7 mouse cellular contexts compared by ENCODE assay signal in the genomic region with DNA sequence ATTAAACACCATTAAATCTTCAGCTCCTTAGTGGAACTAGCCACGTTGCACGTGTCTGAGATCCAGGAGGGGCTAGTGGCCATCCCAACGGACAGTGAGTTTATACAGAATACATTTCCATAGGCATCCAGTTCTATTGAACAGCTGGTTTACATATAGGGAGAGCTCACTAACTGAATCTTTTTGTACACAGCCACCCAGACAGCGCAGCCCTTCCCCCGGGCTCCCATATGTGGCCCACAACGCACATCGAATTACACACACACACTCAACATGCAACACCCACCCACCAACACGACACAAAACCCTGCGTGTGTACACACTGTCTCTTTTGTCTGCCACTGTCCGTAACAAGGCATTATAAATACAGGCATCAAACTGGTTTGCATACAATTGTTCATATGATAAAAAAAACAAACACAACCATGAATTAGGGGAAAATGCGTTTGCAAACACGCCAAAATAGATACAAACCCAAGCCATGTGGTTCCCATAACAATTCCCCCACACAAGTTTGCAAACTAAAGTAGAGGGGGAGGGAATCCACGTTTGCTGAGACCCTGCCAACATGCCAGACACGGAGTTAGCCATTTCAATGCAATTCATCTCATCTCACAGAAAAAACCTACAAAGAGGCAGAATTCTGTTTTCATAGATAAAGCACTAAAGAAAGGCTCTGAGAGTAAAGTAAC. TPM values are rescaled to one million over a fixed set of nuclear protein-coding genes. Genes with fewer than 3 reads are reported as not detected.
DNase-seq lines count a peak whose midpoint lies in the region; ATAC-seq and TF ChIP-seq lines count a peak whose summit lies in the region.

No protein-coding gene starts in this region.

- H3K4me2 ChIP-seq in liver, embryonic 11.5 days = peak overlapping the region; percentile 80
- H3K4me2 ChIP-seq in forebrain, embryonic 13.5 days = peak overlapping the region; percentile 75
- peak overlapping the region; percentile 84 for H3K4me2 ChIP-seq in limb, embryonic 14.5 days (replicated peaks; ENCODE audit: low read depth, low read length, severe bottlenecking)
- H3K4me2 ChIP-seq in stomach, embryonic 14.5 days (replicated peaks; ENCODE audit: low read depth, low read length) = peak overlapping the region; percentile 62

- H3K9me3 ChIP-seq in liver, embryonic 11.5 days (ENCODE audit: control insufficient read depth, low read length) = no peaks in the 10 kb centered on the region
- H3K9me3 ChIP-seq in forebrain, embryonic 13.5 days (replicated peaks) = no peaks in the 10 kb centered on the region
- no peaks in the 10 kb centered on the region for H3K9me3 ChIP-seq in limb, embryonic 14.5 days (ENCODE audit: control insufficient read depth, low read length)
- no peaks in the 10 kb centered on the region for H3K9me3 ChIP-seq in stomach, embryonic 14.5 days (ENCODE audit: control insufficient read depth, low read depth, low read length)

- H3K4me3 ChIP-seq in liver, embryonic 11.5 days (ENCODE audit: low read depth, low read length) = peak overlapping the region; percentile 39
- peak overlapping the region; percentile 39 for H3K4me3 ChIP-seq in forebrain, embryonic 13.5 days
- peak overlapping the region; percentile 34 for H3K4me3 ChIP-seq in limb, embryonic 14.5 days (replicated peaks; ENCODE audit: low read length)
- peak overlapping the region; percentile 25 for H3K4me3 ChIP-seq in stomach, embryonic 14.5 days (ENCODE audit: low read depth, low read length)
- H3K4me3 ChIP-seq in thymus, adult 2 months (ENCODE audit: control insufficient read depth, insufficient read depth, low read length) = no peak overlapping the region

- H3K9ac ChIP-seq in liver, embryonic 11.5 days (ENCODE audit: low read depth, low read length) = peak overlapping the region; percentile 48; the same call in 1 of the 2 replicates
- peak overlapping the region; percentile 67 for H3K9ac ChIP-seq in forebrain, embryonic 13.5 days
- H3K9ac ChIP-seq in limb, embryonic 14.5 days (ENCODE audit: low read depth, low read length, severe bottlenecking) = peak overlapping the region; percentile 50
- H3K9ac ChIP-seq in stomach, embryonic 14.5 days (replicated peaks; ENCODE audit: low read depth, low read length) = no peak overlapping the region

- no peak for DNase-seq in liver, embryonic 11.5 days (ENCODE audit: low spot score)
- DNase-seq in liver = no peak
- peak; percentile 51 for DNase-seq in limb, embryonic 14.5 days (ENCODE audit: low spot score)
- no peak for DNase-seq in thymus, adult 2 months
- no peak for DNase-seq in kidney, postnatal 10 days

- WGBS in liver, embryonic 11.5 days = 65% methylated on average over 14 of the region's 14 CpGs
- 46% methylated on average over 14 of the region's 14 CpGs for WGBS in forebrain, embryonic 13.5 days
- 42% methylated on average over 14 of the region's 14 CpGs for WGBS in limb, embryonic 14.5 days
- 24% methylated on average over 14 of the region's 14 CpGs for WGBS in stomach, embryonic 14.5 days
- WGBS in thymus, adult 2 months = 74% methylated on average over 14 of the region's 14 CpGs

- ATAC-seq in liver, embryonic 11.5 days (replicated peaks; ENCODE audit: low FRiP score) = no peak
- ATAC-seq in forebrain, embryonic 13.5 days = no peak
- peak; percentile 27; the same call in 1 of the 2 replicates for ATAC-seq in limb, embryonic 14.5 days (ENCODE audit: low FRiP score, low read depth)
- ATAC-seq in stomach, embryonic 14.5 days (ENCODE audit: insufficient number of reproducible peaks, insufficient read depth, low FRiP score, low read depth) = peak; percentile 46

- no peak for TF ChIP-seq POLR2A in limb, embryonic 14.5 days (IDR thresholded peaks at IDR 0.05; ENCODE audit: borderline replicate concordance, extremely low read depth, insufficient read depth, insufficient read length)
- TF ChIP-seq POLR2A in thymus, adult 2 months (IDR thresholded peaks at IDR 0.05; ENCODE audit: control insufficient read depth, extremely low read depth, insufficient read depth, low read length, poor library complexity) = no peak

- H3K4me1 ChIP-seq in liver, embryonic 11.5 days (replicated peaks; ENCODE audit: control insufficient read depth, insufficient read depth, low read length) = peaks cover 17% of the 10 kb centered on the region
- H3K4me1 ChIP-seq in forebrain, embryonic 13.5 days = peaks cover 32% of the 10 kb centered on the region
- peaks cover 19% of the 10 kb centered on the region; the same call in 1 of the 2 replicates for H3K4me1 ChIP-seq in limb, embryonic 14.5 days (ENCODE audit: control insufficient read depth, insufficient read depth, low read length)
- peaks cover 26% of the 10 kb centered on the region; the same call in 1 of the 2 replicates for H3K4me1 ChIP-seq in stomach, embryonic 14.5 days (ENCODE audit: control insufficient read depth, insufficient read depth, low read length)
- H3K4me1 ChIP-seq in thymus, adult 2 months (replicated peaks; ENCODE audit: control insufficient read depth, insufficient read depth, low read length) = peaks cover 16% of the 10 kb centered on the region

- 0 out of 2 replicates have a peak, but pooled peaks cover 2% of the 10 kb centered on the region for H3K27me3 ChIP-seq in liver, embryonic 11.5 days (replicated peaks; ENCODE audit: control insufficient read depth, insufficient read depth, low read length)
- H3K27me3 ChIP-seq in forebrain, embryonic 13.5 days = no peaks in the 10 kb centered on the region
- no peaks in the 10 kb centered on the region for H3K27me3 ChIP-seq in limb, embryonic 14.5 days (ENCODE audit: control insufficient read depth, insufficient read depth, low read length)
- H3K27me3 ChIP-seq in stomach, embryonic 14.5 days (ENCODE audit: control insufficient read depth, insufficient read depth, low read length) = no peaks in the 10 kb centered on the region
- peaks cover 4% of the 10 kb centered on the region; the same call in 1 of the 2 replicates for H3K27me3 ChIP-seq in thymus, adult 2 months (ENCODE audit: control insufficient read depth, insufficient read depth, low read length)

- H3K36me3 ChIP-seq in liver, embryonic 11.5 days (ENCODE audit: control insufficient read depth, insufficient read depth, low read length) = peaks cover under 1% of the 10 kb centered on the region; the same call in 1 of the 2 replicates
- no peaks in the 10 kb centered on the region for H3K36me3 ChIP-seq in forebrain, embryonic 13.5 days (ENCODE audit: poor library complexity, severe bottlenecking)
- no peaks in the 10 kb centered on the region for H3K36me3 ChIP-seq in limb, embryonic 14.5 days (ENCODE audit: control insufficient read depth, insufficient read depth, low read length)
- no peaks in the 10 kb centered on the region for H3K36me3 ChIP-seq in stomach, embryonic 14.5 days (ENCODE audit: control insufficient read depth, insufficient read depth, low read length)
- no peaks in the 10 kb centered on the region for H3K36me3 ChIP-seq in thymus, adult 2 months (ENCODE audit: control insufficient read depth, insufficient read depth, low read length)

- TF ChIP-seq CTCF in thymus, adult 2 months (IDR thresholded peaks at IDR 0.05; ENCODE audit: borderline replicate concordance, control insufficient read depth, extremely low read depth, insufficient read depth, low read length, poor library complexity) = no peak

- H3K27ac ChIP-seq in liver, embryonic 11.5 days (ENCODE audit: low read depth, low read length) = no peak overlapping the region
- peak overlapping the region; percentile 67; the same call in 1 of the 2 replicates for H3K27ac ChIP-seq in forebrain, embryonic 13.5 days
- H3K27ac ChIP-seq in limb, embryonic 14.5 days (replicated peaks; ENCODE audit: low read depth, low read length) = peak overlapping the region; percentile 65
- H3K27ac ChIP-seq in stomach, embryonic 14.5 days (ENCODE audit: low read length) = peak overlapping the region; percentile 69
- no peak overlapping the region for H3K27ac ChIP-seq in thymus, adult 2 months (ENCODE audit: control insufficient read depth, insufficient read depth, low read length)

RNA-seq across cellular contexts. Expression of a gene that starts 3.0 kb away (rescaled TPM):
- polyA plus RNA-seq in liver, embryonic 11.5 days (2014; fragmentation: Nextera tagmentation; extraction: Ambion mirVana) = 28.2 and 29.4 TPM in 2 replicates
- 11.0 and 13.7 TPM in 2 replicates for polyA plus RNA-seq in forebrain, embryonic 13.5 days (2015; fragmentation: Nextera tagmentation; extraction: Ambion mirVana)
- 14.2 and 15.4 TPM in 2 replicates for polyA plus RNA-seq in limb, embryonic 14.5 days (2012; rRNA removed)
- polyA plus RNA-seq in limb, embryonic 14.5 days (2014; fragmentation: Nextera tagmentation; extraction: Ambion mirVana) = 11.8 and 11.9 TPM in 2 replicates
- polyA plus RNA-seq in stomach, embryonic 14.5 days (2014; fragmentation: Nextera tagmentation; extraction: Ambion mirVana) = 11.4 and 11.8 TPM in 2 replicates
- polyA plus RNA-seq in thymus, adult 2 months (2012; rRNA removed) = 13.0 and 17.7 TPM in 2 replicates

RNA-seq across cellular contexts. Expression of a gene that starts 15.8 kb away (rescaled TPM):
- polyA plus RNA-seq in liver, embryonic 11.5 days (2014; fragmentation: Nextera tagmentation; extraction: Ambion mirVana) = 23.8 and 26.0 TPM in 2 replicates
- polyA plus RNA-seq in forebrain, embryonic 13.5 days (2015; fragmentation: Nextera tagmentation; extraction: Ambion mirVana) = 88.2 TPM in 2 replicates
- polyA plus RNA-seq in limb, embryonic 14.5 days (2012; rRNA removed) = 86.2 and 149 TPM in 2 replicates
- 46.7 and 57.4 TPM in 2 replicates for polyA plus RNA-seq in limb, embryonic 14.5 days (2014; fragmentation: Nextera tagmentation; extraction: Ambion mirVana)
- polyA plus RNA-seq in stomach, embryonic 14.5 days (2014; fragmentation: Nextera tagmentation; extraction: Ambion mirVana) = 41.5 and 46.4 TPM in 2 replicates
- polyA plus RNA-seq in thymus, adult 2 months (2012; rRNA removed) = 76.8 and 81.7 TPM in 2 replicates

RNA-seq across cellular contexts. Expression of a gene that starts 22.8 kb away (rescaled TPM):
- 0.05 and 0.12 TPM in 2 replicates for polyA plus RNA-seq in liver, embryonic 11.5 days (2014; fragmentation: Nextera tagmentation; extraction: Ambion mirVana)
- polyA plus RNA-seq in forebrain, embryonic 13.5 days (2015; fragmentation: Nextera tagmentation; extraction: Ambion mirVana) = not detected in 2 replicates
- polyA plus RNA-seq in limb, embryonic 14.5 days (2012; rRNA removed) = 2.2 and 2.8 TPM in 2 replicates
- polyA plus RNA-seq in limb, embryonic 14.5 days (2014; fragmentation: Nextera tagmentation; extraction: Ambion mirVana) = 0.25 and 0.48 TPM in 2 replicates
- polyA plus RNA-seq in stomach, embryonic 14.5 days (2014; fragmentation: Nextera tagmentation; extraction: Ambion mirVana) = not detected in 2 replicates
- 0.12 and 0.27 TPM in 2 replicates for polyA plus RNA-seq in thymus, adult 2 months (2012; rRNA removed)

RNA-seq across cellular contexts. Expression of a gene that starts 39.0 kb away (rescaled TPM):
- 41.6 and 44.8 TPM in 2 replicates for polyA plus RNA-seq in liver, embryonic 11.5 days (2014; fragmentation: Nextera tagmentation; extraction: Ambion mirVana)
- 63.2 and 69.6 TPM in 2 replicates for polyA plus RNA-seq in forebrain, embryonic 13.5 days (2015; fragmentation: Nextera tagmentation; extraction: Ambion mirVana)
- polyA plus RNA-seq in limb, embryonic 14.5 days (2012; rRNA removed) = 59.9 and 68.6 TPM in 2 replicates
- polyA plus RNA-seq in limb, embryonic 14.5 days (2014; fragmentation: Nextera tagmentation; extraction: Ambion mirVana) = 52.6 and 53.5 TPM in 2 replicates
- polyA plus RNA-seq in stomach, embryonic 14.5 days (2014; fragmentation: Nextera tagmentation; extraction: Ambion mirVana) = 53.0 and 55.0 TPM in 2 replicates
- 74.1 and 74.2 TPM in 2 replicates for polyA plus RNA-seq in thymus, adult 2 months (2012; rRNA removed)

RNA-seq across cellular contexts. Expression of a gene that starts 50.7 kb away (rescaled TPM):
- 11.4 and 14.7 TPM in 2 replicates for polyA plus RNA-seq in liver, embryonic 11.5 days (2014; fragmentation: Nextera tagmentation; extraction: Ambion mirVana)
- 21.8 and 22.7 TPM in 2 replicates for polyA plus RNA-seq in forebrain, embryonic 13.5 days (2015; fragmentation: Nextera tagmentation; extraction: Ambion mirVana)
- polyA plus RNA-seq in limb, embryonic 14.5 days (2012; rRNA removed) = 72.1 and 84.0 TPM in 2 replicates
- 21.0 and 23.1 TPM in 2 replicates for polyA plus RNA-seq in limb, embryonic 14.5 days (2014; fragmentation: Nextera tagmentation; extraction: Ambion mirVana)
- polyA plus RNA-seq in stomach, embryonic 14.5 days (2014; fragmentation: Nextera tagmentation; extraction: Ambion mirVana) = 18.7 and 19.0 TPM in 2 replicates
- polyA plus RNA-seq in thymus, adult 2 months (2012; rRNA removed) = 89.9 TPM in 2 replicates

Comparison
In these comparisons a context has a peak if more than half of its experiments do, and no peak if none do; other contexts are left out.
1. ATAC-seq: peak in limb, embryonic 14.5 days (single experiment) and stomach, embryonic 14.5 days (single experiment); none in liver, embryonic 11.5 days (single experiment) and forebrain, embryonic 13.5 days (single experiment).
2. H3K27ac ChIP-seq: peak in forebrain, embryonic 13.5 days (single experiment), limb, embryonic 14.5 days (single experiment) and stomach, embryonic 14.5 days (single experiment); none in liver, embryonic 11.5 days (single experiment) and thymus, adult 2 months (single experiment).
3. Peak in every context shown above with its lines, with median percentiles within 50 percentile points of each other: H3K4me2 ChIP-seq.